Mouse (Mus musculus): ENCODE measurements around the gene Plin2.

Gene Plin2

DNA sequence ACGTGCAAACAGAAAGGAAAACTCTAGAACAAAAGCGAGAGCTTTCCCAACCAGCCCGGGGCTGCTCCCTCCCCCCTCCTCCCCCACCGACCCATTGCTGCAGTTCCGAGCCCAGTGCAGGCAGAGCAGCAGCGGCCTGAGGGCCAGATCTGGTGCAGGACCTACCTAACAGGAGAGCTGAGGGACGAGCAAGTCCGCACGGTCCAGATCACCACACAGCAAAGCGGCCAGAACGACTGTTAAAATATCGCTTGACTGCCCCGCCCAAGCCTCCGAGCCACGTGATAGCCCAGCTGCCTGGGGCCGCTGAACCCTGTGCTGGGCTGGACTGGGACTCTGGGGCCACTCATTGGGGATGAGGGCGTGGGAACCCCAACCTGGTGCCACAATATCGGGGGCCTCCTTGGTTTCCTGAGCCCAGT, at the start of gene Plin2:
Gene Plin2, minus strand, starts transcription at position 281 of the 422 bp plus-strand sequence.
- DNase-seq (ENCODE audit: low spot score in 2 of 2): peak; percentile 21 to 28

DNA sequence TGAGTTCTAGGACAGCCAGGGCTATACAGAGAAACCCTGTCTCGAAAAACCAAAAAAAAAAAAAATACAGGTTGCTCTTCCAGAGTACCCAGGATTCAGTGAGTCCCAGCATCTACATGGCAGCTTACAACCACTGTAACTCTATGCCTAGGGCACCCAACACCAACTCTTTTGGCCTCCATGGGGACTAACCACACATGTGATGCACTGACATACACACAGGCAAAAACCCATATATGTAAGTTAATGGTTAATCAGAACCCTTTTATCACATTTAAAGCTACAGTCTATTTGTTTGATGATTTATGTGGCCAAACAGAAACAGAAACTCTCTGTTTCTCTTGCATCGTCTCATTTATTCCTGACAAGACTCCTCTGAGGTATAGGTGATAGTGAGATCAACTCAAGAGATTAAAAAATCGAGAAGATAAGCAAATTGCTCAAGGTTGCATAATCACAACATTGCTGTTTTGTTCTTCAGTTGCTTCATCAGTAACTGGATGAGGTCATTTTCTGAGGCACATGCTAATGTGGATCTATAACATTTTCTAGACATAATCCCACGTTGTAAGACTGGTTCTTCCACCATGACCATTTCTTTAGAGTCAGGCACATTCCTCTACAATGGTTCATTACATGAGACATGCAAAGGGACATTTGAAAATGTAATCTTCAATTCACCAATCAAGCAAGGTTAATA, 49.2 kb upstream of the Plin2 start:
- DNase-seq (ENCODE audit: low spot score in 2 of 2): no peak

DNA sequence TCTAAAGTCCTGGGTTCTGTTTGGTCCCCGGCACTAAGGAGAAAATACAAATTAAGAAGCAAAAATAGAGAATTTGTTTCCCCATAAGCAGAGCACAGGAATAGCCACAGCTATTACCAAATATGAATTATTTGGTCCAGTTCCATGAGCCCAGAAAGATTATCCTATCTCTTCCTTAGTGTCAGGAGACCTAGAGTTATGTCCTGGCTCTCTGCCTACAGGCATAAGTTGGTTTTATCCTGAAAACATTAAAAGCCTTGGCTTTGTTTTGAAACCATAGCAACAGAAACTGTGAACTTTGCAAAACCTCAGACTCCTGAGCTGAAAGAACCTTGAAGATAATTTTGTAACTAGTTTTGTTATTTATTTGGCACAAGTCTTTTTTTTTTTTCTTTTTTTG, 47.3 kb upstream of the Plin2 start:
- DNase-seq (ENCODE audit: low spot score in 2 of 2): no peak

DNA sequence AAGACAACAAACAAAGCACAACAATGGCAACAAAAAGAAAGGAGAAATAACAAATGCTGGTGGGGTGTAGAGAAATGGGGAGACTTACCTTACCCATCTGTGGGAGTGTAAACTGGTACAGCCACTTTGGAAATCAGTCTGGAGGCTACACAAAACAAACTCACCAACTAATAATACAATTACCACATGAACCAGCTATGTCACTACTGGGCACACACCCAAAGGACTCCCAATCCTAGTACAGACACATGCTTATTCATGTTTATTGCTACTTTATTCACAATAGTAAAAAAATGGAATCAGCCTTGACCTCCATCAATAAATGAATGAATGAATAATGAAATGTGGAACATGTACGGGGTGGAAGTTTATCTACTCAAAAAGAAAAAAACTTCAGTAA, 45.5 kb upstream of the Plin2 start:
- DNase-seq (ENCODE audit: low spot score in 2 of 2): no peak

DNA sequence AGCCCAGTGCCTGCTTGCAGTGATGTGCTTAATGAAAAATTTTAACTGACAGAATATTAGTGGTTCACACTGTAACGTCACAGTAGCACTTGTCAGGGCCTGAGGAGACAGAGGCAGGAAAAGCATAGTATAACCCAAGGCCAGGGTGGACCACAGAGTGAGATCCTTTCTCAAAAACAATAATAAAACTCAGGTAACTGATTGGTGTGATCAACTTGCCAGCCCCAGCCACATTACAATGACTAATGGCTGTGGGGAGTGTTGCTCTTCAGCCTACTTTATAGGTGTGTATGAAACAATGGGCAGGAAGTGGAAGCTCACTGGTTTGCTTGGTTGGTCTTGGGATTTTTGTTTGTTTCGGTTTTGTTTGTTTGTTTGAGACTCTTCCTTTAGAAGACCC, 43.7 kb upstream of the Plin2 start:
- no peak for DNase-seq (ENCODE audit: low spot score in 2 of 2)

DNA sequence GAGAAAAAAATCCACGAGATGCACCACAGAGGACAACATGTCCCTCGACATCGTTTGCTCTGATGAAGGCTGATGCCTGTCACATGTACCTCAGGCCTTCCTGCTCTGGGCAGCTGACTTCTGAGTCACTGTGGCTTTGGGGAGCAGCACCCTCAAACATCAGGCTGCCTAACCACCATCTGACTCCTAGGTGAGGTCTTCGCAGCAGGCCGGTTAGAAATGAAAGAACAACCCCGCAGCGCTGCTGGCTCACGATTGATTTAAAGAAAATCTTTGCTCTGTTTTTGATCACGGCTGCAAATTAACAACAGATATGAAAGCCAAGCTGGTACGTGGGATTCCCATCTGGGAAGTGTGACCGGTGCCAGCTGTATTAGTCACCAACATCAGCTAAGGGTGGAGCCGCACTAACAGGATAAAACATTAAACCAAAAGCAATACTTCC, 42.9 kb upstream of the Plin2 start:
- DNase-seq (ENCODE audit: low spot score in 2 of 2): peak; percentile 46 to 78

DNA sequence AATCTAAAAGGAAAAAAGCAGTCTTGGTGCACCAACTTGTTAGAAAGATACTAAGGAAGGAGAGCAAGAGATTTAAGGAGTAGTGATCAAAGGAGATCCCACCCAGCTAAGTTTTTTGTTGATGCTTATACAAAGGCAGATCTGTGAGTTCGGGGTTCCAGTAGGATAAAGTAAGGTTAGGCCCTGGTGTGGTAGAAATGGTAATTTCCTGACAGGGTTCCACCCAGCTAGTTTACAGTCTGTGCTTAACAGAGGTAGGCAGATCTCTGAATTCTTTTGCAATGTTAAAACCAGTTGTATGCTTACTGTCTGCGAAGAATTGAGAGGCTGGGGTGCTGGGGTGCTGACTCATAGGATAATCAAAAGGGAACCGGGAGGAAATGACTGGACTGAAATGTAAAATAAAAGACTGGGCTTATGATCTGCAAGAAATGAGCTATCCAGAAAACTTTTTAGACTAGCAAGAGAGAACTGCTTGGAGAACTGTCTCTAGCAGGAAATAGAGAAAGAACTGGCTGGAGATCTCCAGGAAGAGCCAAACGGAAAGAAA, 40.9 kb upstream of the Plin2 start:
- DNase-seq (ENCODE audit: low spot score in 2 of 2): no peak

DNA sequence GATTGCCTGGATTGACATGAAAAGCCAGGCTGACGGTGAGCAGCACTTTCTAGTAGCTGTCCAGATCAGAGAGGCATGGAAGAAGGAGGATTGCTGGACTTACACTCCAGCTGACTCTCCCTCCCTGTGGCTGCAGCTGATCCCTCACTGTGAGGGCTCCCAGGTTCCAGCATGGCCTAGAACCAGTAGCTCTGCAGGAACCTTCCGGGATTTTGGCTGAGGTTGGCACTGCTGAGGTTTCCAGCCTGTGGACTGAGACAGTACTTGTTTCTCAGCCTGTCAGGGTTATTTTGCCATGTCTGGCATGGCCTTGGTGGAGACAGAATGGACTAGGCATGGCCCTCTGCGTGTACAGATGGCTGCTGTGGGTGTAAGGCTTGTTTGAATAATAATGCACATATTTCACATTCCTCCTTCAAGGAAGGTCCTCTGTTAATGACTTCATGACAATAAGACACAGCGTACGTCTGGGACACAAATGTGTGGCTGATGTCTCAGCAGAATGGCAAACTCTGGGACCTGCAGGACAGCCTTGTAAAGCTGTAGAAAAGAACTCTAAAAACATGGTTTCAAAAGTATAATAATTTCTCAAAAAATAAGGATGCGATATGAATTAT, 40.3 kb upstream of the Plin2 start:
- DNase-seq (ENCODE audit: low spot score in 2 of 2): no peak

DNA sequence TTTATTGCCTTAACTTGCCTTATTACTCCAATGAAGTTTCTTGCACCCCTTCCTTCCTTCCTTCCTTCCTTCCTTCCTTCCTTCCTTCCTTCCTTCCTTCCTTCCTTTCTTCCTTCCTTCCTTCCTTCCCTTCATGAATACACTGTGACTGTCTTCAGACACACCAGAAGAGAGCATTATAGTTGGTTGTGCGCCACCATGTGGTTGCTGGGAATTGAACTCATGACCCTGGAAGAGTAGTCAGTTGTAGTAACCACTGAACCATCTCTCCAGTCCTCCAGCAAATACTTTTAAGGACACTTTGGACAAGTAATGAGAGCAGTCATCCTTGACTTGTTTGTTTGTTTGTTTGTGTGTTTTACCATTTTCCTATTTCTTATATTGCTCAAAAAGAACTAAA, 38.9 kb upstream of the Plin2 start:
- no peak for DNase-seq (ENCODE audit: low spot score in 2 of 2)

DNA sequence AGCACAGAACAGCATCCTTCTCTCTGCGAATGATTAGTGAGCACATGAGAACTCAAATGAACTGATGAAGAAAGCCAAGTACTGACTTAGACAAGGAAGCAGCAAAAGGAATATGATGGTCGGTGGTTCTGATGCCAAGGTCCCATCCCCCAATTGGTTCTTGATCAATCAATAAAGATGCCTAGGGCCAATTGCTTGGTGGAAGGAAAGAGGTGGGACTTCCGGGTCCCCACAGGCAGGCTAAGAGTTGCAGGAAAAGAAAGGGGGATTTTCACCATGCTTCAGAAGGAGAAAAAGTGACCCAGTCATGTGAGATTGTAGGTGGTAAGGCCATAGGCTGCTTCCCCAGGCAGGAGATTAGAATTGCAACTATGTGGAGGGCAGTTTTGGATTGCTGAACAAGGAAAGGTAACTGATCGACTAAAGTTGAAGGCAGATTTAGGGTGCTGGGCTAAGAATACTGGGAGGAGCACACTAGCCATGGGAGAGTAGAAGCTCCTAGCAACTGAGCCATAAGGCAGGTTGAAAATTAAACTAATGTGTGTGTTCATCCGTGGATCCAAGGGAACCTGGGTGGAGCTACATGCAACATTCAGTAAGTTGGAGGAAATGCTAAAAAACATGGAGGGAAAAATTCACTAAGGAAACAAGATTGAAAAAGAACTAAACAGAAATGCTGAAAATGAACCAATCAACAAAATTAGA, 29.5 kb upstream of the Plin2 start:
- no peak for DNase-seq (ENCODE audit: low spot score in 2 of 2)

DNA sequence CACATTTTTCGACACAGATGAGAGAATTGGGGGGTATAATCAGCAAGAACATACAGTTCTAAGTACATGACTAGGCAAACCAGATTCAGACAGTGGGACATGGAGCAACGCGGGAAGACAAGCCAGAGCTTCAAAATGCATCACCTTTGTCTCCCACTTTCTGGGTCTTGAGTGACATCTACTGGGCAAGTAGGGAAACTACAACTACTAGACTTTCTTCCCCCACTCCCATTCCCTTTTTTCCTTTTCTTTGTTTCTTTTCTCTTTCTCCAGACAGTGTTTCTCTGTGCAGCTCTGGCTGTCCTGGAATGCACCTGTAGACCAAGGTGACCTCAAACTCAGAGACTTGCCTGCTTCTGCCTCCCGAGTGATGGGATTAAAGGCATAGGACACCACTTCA, 27.0 kb upstream of the Plin2 start:
- DNase-seq (ENCODE audit: low spot score in 2 of 2): peak; percentile 12 to 31

DNA sequence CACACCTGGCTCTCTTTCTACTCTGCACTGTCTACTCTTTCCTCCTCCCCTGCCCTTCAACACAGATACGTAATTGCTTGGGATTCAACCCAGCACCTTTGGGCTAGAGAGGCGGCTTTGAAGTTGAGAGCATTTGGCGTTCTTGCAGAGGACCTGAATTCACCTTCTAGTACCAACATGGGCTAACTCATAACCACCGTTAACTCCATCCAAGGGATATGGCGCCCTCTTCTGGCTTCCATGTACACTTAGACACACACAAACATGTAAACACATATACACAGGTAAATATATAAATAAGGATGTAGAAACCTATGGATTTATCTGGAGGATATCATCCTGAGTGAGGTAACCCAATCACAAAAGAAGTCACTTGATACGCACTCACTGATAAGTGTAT, 25.2 kb upstream of the Plin2 start:
- no peak for DNase-seq (ENCODE audit: low spot score in 2 of 2)

DNA sequence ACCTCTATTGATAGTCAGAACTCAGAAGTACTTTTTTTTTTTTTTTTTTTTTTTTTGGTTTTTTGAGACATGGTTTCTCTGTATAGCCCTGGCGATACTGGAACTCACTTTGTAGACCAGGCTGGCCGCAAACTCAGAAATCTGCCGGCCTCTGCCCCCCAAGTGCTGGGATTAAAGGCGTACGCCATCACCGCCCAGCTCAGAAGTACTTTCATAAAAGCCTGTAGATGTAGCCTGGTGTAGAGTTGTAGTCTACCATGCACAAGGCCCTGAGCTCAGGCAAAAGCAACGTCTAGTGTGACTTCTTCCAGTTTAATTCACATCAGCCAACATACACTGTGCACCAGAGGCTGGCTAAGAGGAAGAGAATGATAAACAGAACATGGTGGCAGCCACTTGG, 23.1 kb upstream of the Plin2 start:
- DNase-seq (ENCODE audit: low spot score in 2 of 2): no peak

DNA sequence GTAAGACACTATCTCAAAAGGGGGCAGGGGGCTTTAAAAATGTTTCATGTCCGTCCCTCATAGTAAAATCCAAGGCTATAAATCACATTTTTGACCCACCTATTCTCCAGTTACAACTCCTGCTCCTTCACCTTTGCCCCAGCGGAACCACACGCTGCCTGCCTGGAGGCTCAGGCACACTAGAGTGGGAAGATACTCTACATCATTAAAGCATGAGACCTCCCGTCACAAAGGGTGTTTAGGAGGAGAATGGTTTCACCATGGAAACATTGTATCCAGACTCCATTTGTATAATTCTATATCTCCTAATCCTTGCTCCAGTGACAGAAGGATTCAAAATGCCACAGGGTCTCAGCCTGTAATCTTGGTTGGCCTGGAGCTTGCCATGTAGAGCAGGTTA, 21.4 kb upstream of the Plin2 start:
- DNase-seq (ENCODE audit: low spot score in 2 of 2): no peak

DNA sequence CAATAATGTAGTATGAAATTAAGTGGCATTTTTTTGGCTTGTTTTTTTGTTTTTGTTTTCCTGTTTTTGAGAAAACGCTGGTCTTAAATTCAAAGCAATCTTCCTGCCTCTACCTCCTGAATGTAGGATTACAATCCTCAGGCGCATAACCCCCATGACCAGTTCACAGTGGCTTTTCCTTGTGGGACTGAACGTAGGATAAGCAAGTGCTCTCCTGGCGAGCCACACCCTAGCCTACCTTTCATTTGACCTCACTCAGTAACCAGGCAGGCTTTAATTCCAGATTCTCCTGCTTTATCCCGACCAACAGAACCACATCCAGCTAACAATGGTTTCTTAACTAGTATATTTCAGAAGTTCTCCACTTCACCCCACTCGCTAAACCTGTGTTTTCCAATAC, 20.9 kb upstream of the Plin2 start:
- DNase-seq (ENCODE audit: low spot score in 2 of 2): no peak

DNA sequence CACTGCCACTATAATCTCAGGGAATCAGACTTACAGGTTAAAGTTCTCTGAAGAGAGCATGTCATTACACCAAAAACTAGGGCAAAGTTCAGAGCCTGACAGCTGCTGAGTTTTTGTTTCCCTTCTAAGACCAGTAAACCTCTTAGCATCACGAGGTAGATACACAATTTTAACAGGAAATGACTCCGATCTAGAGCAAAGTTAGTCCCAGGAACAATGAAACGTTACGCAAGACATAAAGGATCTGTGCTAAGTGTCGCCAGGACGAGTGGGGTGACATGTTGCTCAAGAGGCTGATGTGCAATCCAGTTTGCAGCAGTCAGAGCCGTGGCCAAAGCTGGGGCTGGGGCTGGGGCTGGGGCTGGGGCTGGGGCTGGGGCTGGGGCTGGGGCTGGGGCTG, 20.3 kb upstream of the Plin2 start:
- no peak for DNase-seq (ENCODE audit: low spot score in 2 of 2)

DNA sequence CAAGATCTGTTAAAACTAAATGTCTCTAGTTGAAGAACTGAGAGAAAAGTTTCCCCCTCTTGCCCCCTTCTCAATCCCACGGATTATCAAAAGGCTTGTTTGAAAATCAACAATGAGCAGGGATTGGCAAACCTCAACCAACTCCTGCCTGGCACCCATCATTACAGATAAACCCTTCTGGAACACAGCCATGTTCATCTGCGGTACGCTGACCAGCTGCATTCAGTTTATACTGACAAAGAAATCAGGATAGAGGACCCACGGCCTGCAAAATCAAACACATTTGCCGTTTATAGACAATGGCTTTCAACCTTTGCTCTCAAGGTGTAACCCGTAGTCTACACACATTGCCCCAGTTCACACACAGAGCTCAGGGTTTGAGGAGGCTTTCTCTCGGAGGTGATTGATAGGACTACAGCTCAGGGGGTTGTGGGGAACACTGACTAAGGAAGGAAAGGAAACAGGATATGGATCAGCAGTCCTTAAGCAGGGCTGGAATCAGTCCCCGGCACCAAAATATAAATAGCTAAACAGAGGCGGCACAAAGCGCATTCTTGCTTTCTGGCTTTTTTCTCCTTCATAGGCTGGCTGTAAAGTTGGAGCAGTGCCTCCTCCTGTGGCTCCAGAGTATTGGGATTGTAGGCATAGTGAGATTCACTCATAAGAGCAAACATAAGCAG, 19.3 kb upstream of the Plin2 start:
- DNase-seq (ENCODE audit: low spot score in 2 of 2): no peak

DNA sequence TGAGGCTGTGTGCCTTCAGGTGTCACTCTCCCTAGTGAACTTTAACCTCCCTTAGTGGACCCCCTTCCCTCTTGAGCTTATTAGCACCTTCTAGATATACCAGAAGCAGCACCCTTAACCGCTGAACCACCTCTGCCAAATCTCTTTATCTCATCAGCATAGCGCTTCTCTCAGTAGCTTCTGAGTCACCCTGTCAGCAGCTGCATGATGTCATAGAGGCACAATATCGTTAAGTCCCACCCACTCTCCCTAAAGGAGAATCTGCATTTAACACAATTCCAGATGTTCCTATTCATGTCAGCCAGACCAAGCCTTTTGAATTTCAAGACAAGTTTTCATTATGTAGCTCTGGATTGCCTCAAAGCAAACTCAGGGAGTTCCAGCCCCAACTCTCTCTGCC, 16.7 kb upstream of the Plin2 start:
- DNase-seq (ENCODE audit: low spot score in 2 of 2): no peak

DNA sequence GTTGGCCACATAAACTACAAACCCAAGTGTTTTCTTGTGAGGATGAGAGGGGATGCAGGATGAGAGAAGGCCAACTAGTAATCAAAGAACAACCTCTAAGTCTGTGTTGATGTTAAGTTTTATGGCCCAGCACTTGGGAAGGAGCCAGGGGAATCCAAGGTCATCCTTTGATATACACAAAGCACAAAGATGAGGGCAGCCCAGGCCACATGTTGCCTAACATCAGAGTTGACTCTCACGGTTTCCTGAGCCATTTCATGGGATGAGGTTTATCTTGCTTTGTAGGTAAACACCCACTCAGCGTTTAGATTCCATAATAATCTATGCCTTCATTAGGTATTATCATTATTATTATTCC, 16.1 kb upstream of the Plin2 start:
- DNase-seq (ENCODE audit: low spot score in 2 of 2): no peak

DNA sequence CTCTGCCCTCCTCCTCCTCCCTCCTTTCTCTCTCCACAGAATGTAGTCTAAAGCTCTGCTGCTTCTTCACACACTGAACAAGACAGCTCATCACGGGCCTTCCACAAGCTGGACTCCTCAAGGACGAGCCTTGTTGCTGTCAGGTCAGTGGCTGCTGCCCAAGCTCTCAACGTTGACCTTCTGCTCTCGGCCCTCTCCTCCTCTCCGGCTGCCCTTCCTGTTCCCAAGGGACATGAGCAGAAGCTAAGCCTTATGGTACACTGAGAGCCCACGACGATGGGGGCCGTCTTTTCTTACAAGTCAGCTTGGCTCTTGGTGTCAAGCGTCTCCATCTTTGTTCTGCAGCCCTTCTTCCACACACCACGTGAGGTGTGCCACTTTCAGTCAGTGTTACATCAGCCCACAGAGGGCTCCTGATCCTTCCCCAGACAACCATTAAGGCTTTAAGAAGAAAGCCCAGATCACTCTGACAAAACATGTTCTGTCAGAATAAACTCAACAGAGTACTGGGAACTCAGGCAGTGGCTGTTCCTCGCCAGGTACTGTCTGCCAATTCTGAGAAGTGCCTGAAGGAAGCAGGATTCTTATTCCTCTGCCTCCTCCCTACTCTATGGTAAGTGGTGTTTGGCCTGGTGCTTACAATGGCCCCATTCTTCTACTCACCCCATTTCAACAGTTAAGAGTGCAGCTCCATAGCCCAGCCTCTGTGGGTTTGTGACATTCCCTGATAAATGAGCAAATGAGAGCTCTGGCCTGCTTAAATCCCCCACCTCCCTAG, 15.6 kb upstream of the Plin2 start:
- DNase-seq (ENCODE audit: low spot score in 2 of 2): no peak

DNA sequence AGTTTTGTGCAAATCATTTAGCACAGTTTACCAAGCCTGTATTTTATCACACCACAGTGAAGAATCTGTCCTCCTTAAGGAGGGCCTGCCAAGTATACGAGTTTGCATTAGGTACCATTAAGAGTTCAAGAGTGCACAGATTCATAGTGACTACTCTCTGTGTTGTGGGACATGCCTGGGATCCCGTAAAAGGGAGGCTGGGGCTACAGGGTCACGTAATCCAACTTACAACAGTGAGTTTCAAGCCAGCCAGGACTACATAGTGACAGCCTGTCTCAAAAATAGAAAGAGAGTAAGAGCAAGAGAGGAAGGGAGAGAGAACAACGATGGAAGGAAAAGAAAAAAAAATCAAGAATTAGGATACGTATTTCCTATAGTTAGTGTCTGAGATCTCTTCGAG, 14.9 kb upstream of the Plin2 start:
- no peak for DNase-seq (ENCODE audit: low spot score in 2 of 2)

DNA sequence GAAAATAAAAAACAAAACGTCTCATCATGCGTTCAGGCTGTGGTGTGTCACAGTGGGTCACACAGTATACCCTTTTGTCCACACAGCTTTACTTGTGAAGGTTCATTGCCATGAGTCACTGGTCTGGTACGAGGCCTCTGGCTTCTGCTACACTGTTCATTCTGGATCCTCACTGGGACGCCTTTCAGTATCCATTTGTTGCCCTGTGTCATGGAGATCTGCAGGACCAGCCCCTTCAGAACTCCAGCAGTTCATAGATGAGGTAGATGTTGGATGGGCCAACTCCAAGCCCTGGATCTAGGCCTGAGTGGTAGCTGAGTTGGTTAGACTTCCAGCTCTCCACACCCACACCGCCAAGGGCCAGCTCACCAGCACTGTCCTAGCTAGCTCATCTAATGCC, 13.9 kb upstream of the Plin2 start:
- no peak for DNase-seq (ENCODE audit: low spot score in 2 of 2)

Data from frontal cortex, postnatal 36 days (tissue).